Mouse (Mus musculus) frontal cortex, postnatal 14 days (tissue): ENCODE measurements at regions not wholly inside any gene's neighbourhood (a gene's known extent, or its start where the extent isn't known, plus 50 kb on each side); places are given as distances from the start of the nearest gene placed in this dataset.
A peak's percentile ranks its signal among the peaks of the same experiment; 100 is the strongest.
"Not testable (repeated sequence)": the region's sequence is repeated elsewhere in the genome, so short reads cannot be mapped to it uniquely, and the experiment has no call there.

Source experiments
- DNase-seq, 2 experiments: peaks; one replicate each; pipeline ENCODE4 v3.0.0; 2022; ENCODE audit warnings: low spot score in 2 of 2

DNA sequence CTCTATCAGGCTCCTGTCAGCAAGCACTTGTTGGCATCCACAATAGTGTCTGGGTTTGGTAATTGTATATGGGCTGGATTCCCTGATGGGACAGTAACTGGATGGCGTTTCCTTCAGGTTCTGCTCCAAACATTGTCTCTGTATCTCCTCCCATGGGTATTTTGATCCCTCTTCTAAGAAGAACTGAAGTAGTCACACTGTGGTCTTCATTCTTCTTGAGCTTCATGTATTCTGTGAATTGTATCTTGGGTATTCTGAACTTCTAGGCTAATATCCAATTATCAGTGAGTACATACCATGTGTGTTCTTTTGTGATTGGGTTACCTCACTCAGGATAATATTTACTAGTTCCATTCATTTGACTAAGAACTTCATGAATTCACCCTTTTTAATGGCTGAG, 119.2 kb upstream of the Gm21119 start:
- not testable (repeated sequence) for DNase-seq

DNA sequence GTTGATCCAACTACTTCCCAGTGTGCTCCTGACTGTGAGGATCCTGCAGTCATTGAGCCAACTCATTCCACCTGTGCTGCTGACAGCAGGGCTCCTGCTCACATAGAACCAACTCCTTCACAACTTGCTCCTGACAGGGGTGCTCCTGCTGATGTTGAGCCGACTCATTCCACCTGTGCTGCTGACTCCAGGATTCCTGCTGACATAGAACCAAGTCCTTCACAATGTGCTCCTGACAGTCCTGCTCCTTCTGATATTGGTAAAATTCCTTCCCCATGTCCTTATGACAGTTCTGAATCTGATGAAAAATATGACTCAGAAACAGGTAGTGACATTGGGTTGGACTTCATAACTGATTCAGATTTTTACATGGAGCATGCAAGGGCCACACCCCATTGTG, 100.8 kb upstream of the Gm21119 start:
- not testable (repeated sequence) for DNase-seq

DNA sequence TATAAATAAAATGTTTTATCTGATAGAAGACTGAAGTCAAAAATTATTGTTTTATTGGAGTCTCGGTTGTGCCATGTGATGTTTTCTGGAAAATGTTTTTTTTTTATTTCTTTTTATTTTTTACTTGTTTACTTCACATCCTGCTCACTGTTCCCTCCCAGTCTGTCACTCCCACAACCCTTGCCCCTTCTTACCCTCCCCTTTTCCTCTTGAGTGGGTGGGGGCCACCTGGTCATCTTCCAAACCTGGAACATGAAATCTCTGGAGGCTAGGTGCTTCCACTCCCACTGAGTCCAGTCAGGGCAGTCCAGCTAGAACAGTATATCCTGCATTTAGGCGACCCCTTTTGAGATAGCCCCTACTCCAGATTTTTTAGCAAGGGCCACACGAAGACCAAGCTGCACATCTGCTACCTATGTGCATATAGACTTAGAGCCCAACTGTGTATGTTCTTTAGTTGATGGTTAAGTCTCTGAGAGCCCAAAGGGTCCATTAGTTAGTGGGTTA, 98.3 kb upstream of the Gm21119 start:
- not testable (repeated sequence) for DNase-seq

DNA sequence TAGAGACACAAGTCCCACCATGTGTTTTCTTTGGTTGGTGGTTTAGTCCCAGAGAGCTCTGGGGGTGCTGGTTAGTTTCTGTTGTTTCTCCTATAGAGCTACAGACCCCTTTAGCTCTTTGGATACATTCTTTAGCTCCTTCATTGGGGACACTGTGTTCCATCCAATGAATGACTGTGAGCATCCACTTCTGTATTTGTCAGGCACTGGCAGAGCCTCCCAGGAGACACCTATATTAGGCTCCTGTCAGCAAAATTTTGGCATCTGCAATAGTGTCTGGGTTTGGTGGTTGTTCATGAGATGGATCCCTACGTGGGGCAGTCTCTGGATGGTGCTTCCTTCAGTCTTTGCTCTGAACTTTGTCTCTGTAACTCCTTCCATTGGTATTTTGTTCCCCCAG, 97.2 kb upstream of the Gm21119 start:
- not testable (repeated sequence) for DNase-seq

DNA sequence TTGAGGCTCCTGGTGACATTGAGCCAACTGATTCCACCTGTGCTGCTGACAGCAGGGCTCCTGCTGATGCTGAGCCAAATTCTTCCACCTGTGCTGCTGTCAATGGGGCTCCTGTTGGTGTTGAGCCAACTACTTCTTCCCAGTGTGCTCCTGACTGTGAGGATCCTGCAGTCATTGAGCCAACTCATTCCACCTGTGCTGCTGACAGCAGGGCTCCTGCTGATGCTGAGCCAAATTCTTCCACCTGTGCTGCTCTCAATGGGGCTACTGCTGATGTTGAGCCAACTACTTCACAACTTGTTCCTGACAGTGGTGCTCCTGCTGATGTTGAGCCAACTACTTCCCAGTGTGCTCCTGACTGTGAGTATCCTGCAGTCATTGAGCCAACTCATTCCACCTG, 90.2 kb upstream of the Gm21119 start:
- not testable (repeated sequence) for DNase-seq

DNA sequence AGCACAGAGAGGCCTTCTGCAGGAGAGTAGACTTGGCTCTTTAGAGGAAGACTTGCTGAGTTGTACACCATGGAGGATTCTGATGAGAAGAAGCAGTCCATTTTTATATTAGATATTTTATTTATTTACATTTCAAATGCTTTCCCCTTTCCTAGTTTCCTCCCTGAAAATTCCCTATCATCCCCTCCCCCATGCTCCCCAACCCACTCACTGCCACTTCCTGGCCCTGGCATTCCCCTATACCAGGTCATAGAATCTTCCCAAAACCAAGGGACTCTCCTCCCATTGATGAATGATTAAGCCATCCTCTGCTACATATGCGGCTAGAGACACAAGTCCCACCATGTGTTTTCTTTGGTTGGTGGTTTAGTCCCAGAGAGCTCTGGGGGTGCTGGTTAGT, 85.7 kb upstream of the Gm21119 start:
- not testable (repeated sequence) for DNase-seq

DNA sequence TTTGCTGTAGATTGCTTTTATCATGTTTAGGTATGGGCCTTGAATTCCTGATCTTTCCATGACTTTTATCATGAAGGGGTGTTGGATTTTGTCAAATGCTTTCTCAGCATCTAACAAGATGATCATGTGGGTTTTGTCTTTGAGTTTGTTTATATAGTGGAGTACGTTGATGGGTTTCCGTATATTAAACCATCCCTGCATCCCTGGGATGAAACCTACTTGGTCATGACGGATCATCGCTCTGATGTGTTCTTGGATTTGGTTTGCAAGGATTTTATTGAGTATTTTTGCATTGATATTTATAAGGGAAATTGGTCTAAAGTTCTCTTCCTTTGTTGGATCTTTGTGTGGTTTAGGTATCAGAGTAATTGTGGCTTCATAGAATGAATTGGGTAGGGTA, 75.7 kb upstream of the Gm21119 start:
- not testable (repeated sequence) for DNase-seq

DNA sequence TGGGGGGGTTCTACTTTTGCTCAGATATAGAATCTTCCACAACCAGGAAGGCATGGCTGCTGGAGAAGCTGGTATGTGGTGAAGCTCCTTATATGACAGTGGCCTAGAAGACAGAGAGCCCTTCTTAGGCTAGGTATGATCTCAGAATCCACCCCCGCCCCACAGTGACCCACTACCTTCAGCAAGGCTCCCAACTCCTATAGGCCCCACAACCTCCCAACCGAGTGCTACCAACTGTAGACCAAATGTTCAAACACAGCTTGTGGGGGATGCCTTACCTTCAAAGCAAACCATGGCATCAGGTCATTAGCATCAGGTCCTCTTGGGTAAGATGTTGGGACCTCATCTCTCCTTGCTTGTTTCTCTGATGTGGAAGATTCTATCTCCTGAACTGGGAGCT, 70.6 kb upstream of the Gm21119 start:
- DNase-seq: not testable (repeated sequence)

DNA sequence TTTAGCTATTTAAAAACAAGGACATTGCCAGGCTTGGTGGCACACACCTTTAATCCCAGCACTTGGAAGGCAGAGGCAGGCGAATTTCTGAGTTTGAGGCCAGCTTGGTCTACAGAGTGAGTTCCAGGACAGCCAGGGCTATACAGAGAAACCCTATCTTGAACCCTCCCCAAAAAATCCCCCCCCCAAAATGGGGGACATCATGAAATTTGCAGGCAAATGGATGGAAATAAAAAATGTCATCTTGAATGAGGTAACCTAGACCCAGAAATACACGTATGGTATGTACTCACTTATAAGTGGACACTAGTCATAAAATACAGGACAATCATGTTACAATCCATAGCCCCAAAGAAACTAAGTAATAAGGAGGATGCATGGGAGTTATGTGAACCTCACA, 69.4 kb upstream of the Gm21119 start:
- DNase-seq: not testable (repeated sequence)

DNA sequence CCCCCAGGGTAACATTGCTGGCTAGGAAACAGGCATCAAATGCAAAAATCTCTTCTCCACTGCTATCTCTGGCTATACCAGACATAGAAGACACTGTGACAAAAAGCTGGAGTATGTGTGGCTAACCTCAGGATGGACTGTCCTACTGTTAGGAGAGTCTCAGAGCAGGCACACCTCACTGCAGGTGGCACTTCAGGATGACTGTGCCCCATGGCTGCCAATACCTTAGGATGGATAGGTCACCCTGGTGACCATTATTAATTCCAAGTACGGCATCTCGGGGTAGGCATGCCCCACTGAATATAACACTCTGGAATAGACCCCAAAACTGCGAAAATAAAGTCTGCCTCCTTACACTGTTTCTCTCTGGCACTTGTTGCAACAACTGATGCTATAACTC, 68.3 kb upstream of the Gm21119 start:
- not testable (repeated sequence) for DNase-seq

DNA sequence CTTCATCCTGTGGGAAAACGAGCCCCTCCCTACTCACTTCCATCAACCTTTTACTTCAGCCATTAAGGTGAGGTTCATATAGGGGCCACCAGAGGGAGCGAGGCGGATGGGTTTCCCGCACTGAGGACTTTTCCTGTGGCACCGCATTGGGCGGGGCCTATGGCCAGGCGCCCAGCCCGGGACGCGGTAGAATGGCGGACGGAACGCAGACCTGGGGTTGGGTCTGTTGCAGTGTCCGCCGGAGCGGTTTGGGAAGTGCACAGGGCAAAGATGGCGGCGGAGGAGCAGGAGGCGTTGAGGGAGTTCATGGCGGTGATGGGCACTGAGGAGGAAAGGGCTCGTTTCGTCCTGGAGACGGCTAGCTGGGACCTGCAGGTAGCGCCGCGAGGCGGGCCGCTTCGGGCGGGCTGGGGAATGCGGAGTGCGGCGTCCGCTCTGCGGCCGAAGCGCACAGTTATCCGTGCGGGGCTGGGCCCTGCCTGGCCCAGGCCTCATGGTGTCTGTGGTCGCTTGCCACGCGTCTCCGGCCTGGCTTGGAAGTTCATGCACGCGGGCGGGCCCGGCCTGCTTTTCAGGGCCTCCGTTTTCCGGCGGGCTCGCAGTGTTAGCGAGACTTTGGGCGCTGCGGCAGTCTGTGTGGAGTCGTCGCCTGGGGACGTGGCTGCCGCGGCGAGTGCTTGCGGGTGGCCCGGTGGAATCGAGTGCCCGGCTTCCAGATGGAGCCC, 64.5 kb upstream of the Gm21119 start:
- peak; percentile 99 to 100 for DNase-seq

DNA sequence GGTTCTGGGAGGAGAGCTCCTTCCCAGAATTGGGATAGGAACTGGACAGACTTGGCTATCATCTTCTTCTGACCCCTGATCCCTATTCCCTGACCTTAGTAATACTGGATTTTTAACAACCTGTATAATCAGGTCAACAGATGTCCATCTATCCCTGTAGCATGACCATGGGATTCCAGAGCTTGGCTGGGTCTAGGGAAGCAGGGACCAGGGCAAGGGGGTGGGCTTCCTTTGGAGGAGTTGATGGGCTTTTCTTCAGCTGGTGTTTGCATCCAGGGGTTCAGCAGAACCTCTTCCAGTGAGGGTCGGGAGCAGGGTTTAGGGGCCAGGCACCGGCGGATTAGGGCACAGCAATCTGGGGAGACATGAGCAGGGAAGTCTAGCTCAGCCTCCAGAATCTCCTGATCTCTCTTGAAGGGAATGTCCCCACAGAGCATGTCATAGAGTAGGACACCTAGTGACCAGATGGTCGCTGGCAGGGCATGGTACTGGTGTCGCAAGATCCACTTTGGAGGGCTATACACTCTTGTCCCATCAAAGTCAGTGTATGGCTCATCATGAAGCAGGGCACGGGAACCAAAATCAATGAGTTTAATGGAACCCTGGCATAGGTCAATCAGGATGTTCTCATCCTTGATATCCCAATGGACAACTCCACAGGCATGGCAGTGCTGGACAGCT, 58.1 kb upstream of the Gm21119 start:
- DNase-seq: not testable (repeated sequence)

DNA sequence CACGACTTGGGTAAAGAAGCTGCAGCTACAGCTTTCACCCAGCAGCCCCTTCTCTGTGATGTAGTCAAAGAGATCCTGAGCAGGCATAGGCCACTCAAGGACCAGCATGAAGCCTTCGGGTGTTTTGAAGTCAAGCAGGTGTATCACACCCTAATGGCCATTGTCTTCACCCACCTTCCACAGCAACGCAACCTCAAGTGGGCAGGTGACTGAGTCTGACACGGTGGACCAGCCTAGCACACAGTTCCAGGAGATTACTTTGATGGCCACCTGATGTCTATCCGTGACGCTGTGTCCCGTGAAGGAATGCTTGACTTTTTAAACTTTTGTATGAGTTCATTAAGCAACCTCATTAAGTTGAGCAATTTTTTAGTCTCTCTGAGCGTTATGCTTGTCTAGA, 57.5 kb upstream of the Gm21119 start:
- DNase-seq: not testable (repeated sequence)

DNA sequence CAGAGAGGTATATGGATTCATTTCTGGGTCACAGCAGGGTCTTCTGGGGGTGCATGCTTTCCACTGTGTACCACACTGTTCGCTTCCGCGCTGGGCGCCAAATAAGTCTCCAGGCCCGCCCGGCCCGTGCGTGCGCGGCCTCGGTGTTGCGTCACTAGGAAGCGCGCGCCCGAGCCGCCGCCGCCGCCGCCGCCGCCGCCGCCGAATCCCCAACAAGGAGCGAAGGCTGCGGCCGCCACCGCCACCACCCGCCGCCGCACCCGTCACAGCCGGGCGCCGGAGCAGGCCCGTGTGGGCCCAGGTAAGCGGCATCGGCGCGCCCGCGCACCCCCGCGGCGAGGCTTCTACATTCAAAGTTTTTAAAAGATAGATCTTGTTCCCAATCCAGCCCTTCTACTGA, 57.1 kb upstream of the Gm21119 start:
- peak in 1 of 2 experiments; percentile 31 for DNase-seq
